Mouse (Mus musculus) neural tube, embryonic 14.5 days (tissue): ENCODE measurements around the gene Fgd3. TPM values are rescaled to one million over a fixed set of nuclear protein-coding genes. Genes with fewer than 3 reads are reported as not detected.

Experiments
- ATAC-seq: fragments of 200-750 bp; cut with Nextera tagmentation; 2 replicates; pipeline ENCODE4 v1.8.0; 2017; ENCODE audit warnings: low read depth, mild to moderate bottlenecking, moderate TSS enrichment, moderate library complexity
- H3K27ac ChIP-seq: fragments of 300-500 bp; sonication (generic); 2 replicates; pipeline ENCODE4 v1.5.1; 2014; ENCODE audit warnings: low read depth, mild to moderate bottlenecking, control low read depth, low read length, moderate library complexity, mixed read lengths
- H3K27me3 ChIP-seq: fragments of 300-500 bp; sonication (generic); 2 replicates; pipeline ENCODE4 v1.6.1; 2014; ENCODE audit warnings: low read length; ENCODE audit not compliant: control insufficient read depth, insufficient read depth
- H3K36me3 ChIP-seq: fragments of 300-500 bp; sonication (generic); 2 replicates; pipeline ENCODE4 v1.6.1; 2014; ENCODE audit warnings: low read length, mixed read lengths; ENCODE audit not compliant: control insufficient read depth, insufficient read depth
- H3K4me1 ChIP-seq: fragments of 300-500 bp; sonication (generic); 2 replicates; pipeline ENCODE4 v1.6.1; 2014; ENCODE audit warnings: low read length; ENCODE audit not compliant: control insufficient read depth, insufficient read depth
- H3K4me2 ChIP-seq: fragments of 300-500 bp; sonication (generic); 2 replicates; pipeline ENCODE4 v1.6.1; 2014; ENCODE audit warnings: mild to moderate bottlenecking, low read depth, low read length, control low read depth
- H3K4me3 ChIP-seq: fragments of 300-500 bp; sonication (generic); 2 replicates; pipeline ENCODE4 v1.5.1; 2014; ENCODE audit warnings: low read depth, low read length, control low read depth, mixed read lengths
- H3K9ac ChIP-seq: fragments of 300-500 bp; sonication (generic); replicated peaks from 2 replicates; pipeline ENCODE4 v1.6.1; 2014; ENCODE audit warnings: low read depth, mild to moderate bottlenecking, control low read depth, low read length, mixed read lengths
- H3K9me3 ChIP-seq: fragments of 300-500 bp; sonication (generic); 2 replicates; pipeline ENCODE4 v1.6.1; 2016; ENCODE audit warnings: low read length; ENCODE audit not compliant: control insufficient read depth
- WGBS: fragments of 180-500 bp; shearing (Covaris S2); extraction: QIAGEN DNeasy Blood & Tissue Kit; methylation state at CpG from one replicate; pipeline ENCODE4 v1.1.7; 2014; 5-methylcytosine and 5-hydroxymethylcytosine counted together
- polyA plus RNA-seq: library from polyadenylated mRNA; unstranded; fragments of >200 nt; fragmentation: Nextera tagmentation; extraction: Ambion mirVana; gene quantifications from 2 replicates; pipeline ENCODE4 v1.2.1, GENCODE M21; 2014

The Fgd3 gene
- polyA plus RNA-seq, 1 experiment from 2014 or later = 2.4 TPM

- Histone ChIP-seq H3K4me1 (no peaks in the 10 kb centered on the region; the same call in 1 of the 2 replicates), H3K27me3 (no peaks in the 10 kb centered on the region), H3K9ac (no peak overlapping the region), H3K4me3 (no peak overlapping the region), H3K9me3 (no peaks in the 10 kb centered on the region), H3K36me3 (no peaks in the 10 kb centered on the region), H3K27ac (no peak overlapping the region), H3K4me2 (no peak overlapping the region)
- ATAC-seq = no peak
- WGBS = 92% methylated on average over 7 of the region's 7 CpGs
Measured at GRCm38 (mm10) chr13:49311642-49312041, 8.5 kb downstream of the Fgd3 start.

- WGBS = 92% methylated on average over 1 of the region's 1 CpGs
Measured at GRCm38 (mm10) chr13:49309501-49309900, 10.6 kb downstream of the Fgd3 start.

GRCm38 (mm10) chr13:49308861-49309403, 11.2 kb downstream of the Fgd3 start:
- ATAC-seq = no peak
- Histone ChIP-seq H3K9me3 (no peaks in the 10 kb centered on the region), H3K9ac (no peak overlapping the region), H3K4me2 (no peak overlapping the region), H3K4me1 (no peaks in the 10 kb centered on the region), H3K27me3 (no peaks in the 10 kb centered on the region), H3K36me3 (no peaks in the 10 kb centered on the region), H3K27ac (no peak overlapping the region), H3K4me3 (no peak overlapping the region)
- WGBS = 87% methylated on average over 16 of the region's 16 CpGs

More at GRCm38 (mm10) chr13:49309501-49309900, 10.6 kb downstream of the Fgd3 start:
- Histone ChIP-seq H3K9ac (no peak overlapping the region), H3K4me2 (no peak overlapping the region), H3K27ac (no peak overlapping the region), H3K4me3 (no peak overlapping the region), H3K9me3 (no peaks in the 10 kb centered on the region), H3K36me3 (no peaks in the 10 kb centered on the region), H3K27me3 (no peaks in the 10 kb centered on the region), H3K4me1 (no peaks in the 10 kb centered on the region)
- no peak for ATAC-seq

GRCm38 (mm10) chr13:49308206-49308605, 11.9 kb downstream of the Fgd3 start:
- H3K4me2 ChIP-seq = no peak overlapping the region
- 91% methylated on average over 4 of the region's 4 CpGs for WGBS
- ATAC-seq = no peak
- H3K36me3 ChIP-seq = no peaks in the 10 kb centered on the region
- H3K4me3 ChIP-seq = no peak overlapping the region
- no peak overlapping the region for H3K27ac ChIP-seq
- no peaks in the 10 kb centered on the region for H3K9me3 ChIP-seq
- H3K27me3 ChIP-seq = no peaks in the 10 kb centered on the region
- no peak overlapping the region for H3K9ac ChIP-seq
- H3K4me1 ChIP-seq = no peaks in the 10 kb centered on the region

GRCm38 (mm10) chr13:49307311-49307969, 12.7 kb downstream of the Fgd3 start:
- Histone ChIP-seq H3K9ac (no peak overlapping the region), H3K4me3 (no peak overlapping the region), H3K9me3 (no peaks in the 10 kb centered on the region), H3K36me3 (no peaks in the 10 kb centered on the region), H3K4me2 (no peak overlapping the region), H3K27ac (no peak overlapping the region), H3K27me3 (no peaks in the 10 kb centered on the region), H3K4me1 (no peaks in the 10 kb centered on the region)
- 53% methylated on average over 10 of the region's 10 CpGs for WGBS
- ATAC-seq = no peak

- no peak for ATAC-seq
- Histone ChIP-seq H3K9ac (no peak overlapping the region), H3K4me1 (no peaks in the 10 kb centered on the region), H3K27me3 (no peaks in the 10 kb centered on the region), H3K27ac (no peak overlapping the region), H3K4me2 (no peak overlapping the region), H3K4me3 (no peak overlapping the region), H3K36me3 (no peaks in the 10 kb centered on the region), H3K9me3 (no peaks in the 10 kb centered on the region)
- WGBS = 71% methylated on average over 7 of the region's 7 CpGs
Measured at GRCm38 (mm10) chr13:49306771-49307310, 13.3 kb downstream of the Fgd3 start.

- H3K4me2 ChIP-seq = no peak overlapping the region
- no peaks in the 10 kb centered on the region for H3K27me3 ChIP-seq
- WGBS = 85% methylated on average over 1 of the region's 1 CpGs
- no peak overlapping the region for H3K4me3 ChIP-seq
- no peaks in the 10 kb centered on the region for H3K4me1 ChIP-seq
- ATAC-seq = no peak
- no peaks in the 10 kb centered on the region for H3K36me3 ChIP-seq
- no peaks in the 10 kb centered on the region for H3K9me3 ChIP-seq
- no peak overlapping the region for H3K27ac ChIP-seq
- H3K9ac ChIP-seq = no peak overlapping the region
Measured at GRCm38 (mm10) chr13:49300771-49301170, 19.3 kb downstream of the Fgd3 start.

GRCm38 (mm10) chr13:49298514-49299381, 21.4 kb downstream of the Fgd3 start:
- WGBS = 87% methylated on average over 14 of the region's 14 CpGs
- no peaks in the 10 kb centered on the region for H3K4me1 ChIP-seq
- ATAC-seq = no peak

GRCm38 (mm10) chr13:49296270-49296669, 23.8 kb downstream of the Fgd3 start:
- no peak overlapping the region for H3K27ac ChIP-seq
- no peak overlapping the region for H3K4me2 ChIP-seq
- H3K36me3 ChIP-seq = no peaks in the 10 kb centered on the region
- 89% methylated on average over 7 of the region's 7 CpGs for WGBS
- H3K4me3 ChIP-seq = no peak overlapping the region
- ATAC-seq = no peak
- H3K27me3 ChIP-seq = no peaks in the 10 kb centered on the region
- no peaks in the 10 kb centered on the region for H3K4me1 ChIP-seq
- H3K9me3 ChIP-seq = no peaks in the 10 kb centered on the region
- no peak overlapping the region for H3K9ac ChIP-seq

More at GRCm38 (mm10) chr13:49298514-49299381, 21.4 kb downstream of the Fgd3 start:
- Histone ChIP-seq H3K4me2 (no peak overlapping the region), H3K36me3 (no peaks in the 10 kb centered on the region), H3K9ac (no peak overlapping the region), H3K4me3 (no peak overlapping the region), H3K9me3 (no peaks in the 10 kb centered on the region), H3K27me3 (no peaks in the 10 kb centered on the region), H3K27ac (no peak overlapping the region)
